Mouse (Mus musculus) spleen, adult 2 months (tissue): Measurements from ENCODE around the gene Wwox.

Experiments used
- CTCF ChIP-seq: fragments of 200-500 bp; IDR thresholded peaks from 2 replicates; pipeline ENCODE4 v1.5.1; 2011; ENCODE audit warnings: mild to moderate bottlenecking, inconsistent platforms; ENCODE audit not compliant: insufficient read depth, insufficient read length, insufficient replicate concordance; ENCODE audit errors: extremely low read depth
- POLR2A ChIP-seq: fragments of 200-500 bp; IDR thresholded peaks from 2 replicates; pipeline ENCODE4 v1.6.1; 2011; ENCODE audit warnings: low read depth, low read length, inconsistent platforms

DNA sequence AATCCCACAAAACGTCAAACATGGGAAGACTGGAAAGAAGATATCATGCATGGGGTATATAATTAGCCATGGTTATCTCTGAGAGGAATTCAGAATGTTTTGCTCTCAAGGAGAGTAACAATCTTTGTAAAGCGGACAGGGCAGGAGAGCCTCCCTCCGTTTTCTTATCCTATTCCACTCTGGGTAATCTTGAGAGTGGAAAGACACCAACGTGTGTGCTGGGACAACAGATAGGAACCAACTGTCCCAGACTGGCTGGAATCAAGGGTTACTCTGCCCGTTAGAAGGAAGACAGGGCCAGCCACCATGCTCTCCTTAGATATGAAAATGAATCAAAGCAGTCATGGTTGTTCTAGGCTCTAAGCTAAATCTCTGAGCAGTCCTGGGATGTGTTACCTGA, 650.7 kb downstream of the Wwox start:
- TF ChIP-seq POLR2A (no peak), CTCF (no peak)
